Mouse (Mus musculus) 3T3-L1 (cell line): Measurements from ENCODE around the gene Prss57.

Experiments used
- DNase-seq: peaks from one replicate; pipeline ENCODE4 v3.0.0-alpha.2; 2015; ENCODE audit warnings: low read depth, low spot score

Gene Prss57

DNA sequence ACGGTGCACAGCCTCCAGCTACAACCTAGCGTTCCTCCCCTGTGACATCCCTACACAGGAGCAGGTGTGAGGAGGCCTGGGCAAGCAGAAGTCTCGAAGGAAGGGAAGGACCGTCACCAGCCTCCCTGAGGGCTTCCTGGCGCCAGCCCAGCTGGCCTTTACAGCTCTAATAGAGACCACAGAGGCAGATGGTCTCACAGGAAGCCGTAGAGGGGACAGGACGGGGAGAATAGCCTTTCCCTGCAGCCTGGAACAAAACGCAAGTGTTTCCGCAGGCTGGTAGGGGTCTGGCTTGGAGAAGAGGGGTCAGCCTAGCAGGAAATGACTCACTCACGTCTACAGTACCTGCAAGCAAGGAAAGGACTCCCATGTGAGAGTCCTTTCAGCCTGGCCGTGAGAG, 17.1 kb upstream of the Prss57 start:
- no peak for DNase-seq

DNA sequence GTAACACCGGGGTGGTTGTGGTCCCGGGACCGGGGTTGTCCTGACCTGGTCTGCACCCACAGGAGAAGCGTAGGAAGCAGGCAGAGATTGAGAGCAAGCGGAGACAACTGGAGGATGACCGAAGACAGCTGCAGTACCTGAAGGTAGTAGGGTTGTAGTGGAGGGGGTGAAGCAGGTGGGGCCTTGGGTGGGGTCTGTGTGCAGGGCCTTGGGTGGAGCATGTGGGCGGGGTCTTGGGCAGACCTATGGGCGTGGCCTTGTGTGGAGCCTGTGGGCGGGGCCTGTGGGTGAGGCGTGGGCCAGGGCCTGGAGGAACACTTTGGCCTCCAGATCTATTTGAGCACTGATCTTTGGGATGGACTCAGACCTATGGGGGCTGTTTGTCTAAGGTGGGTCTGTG, 16.2 kb upstream of the Prss57 start:
- no peak for DNase-seq

DNA sequence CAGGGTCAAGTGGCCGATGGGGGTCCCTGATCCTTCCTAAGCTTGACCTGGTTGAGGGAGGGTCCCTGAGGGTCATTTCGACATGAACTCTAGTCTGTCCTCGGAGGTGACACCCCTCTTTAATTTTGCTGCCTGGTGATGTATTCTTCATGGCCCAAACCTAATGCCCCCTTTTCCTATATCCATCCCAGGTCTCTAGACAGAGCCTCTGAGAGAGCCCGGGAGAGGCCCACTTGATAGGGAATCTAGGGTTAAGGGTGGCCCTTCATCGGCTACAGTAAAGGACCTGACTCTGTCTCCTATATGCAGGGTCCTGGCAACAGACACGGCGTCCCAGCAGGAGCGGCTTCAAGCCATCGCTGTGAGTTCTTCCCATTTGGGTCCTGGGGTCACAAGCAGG, 15.6 kb upstream of the Prss57 start:
- no peak for DNase-seq

DNA sequence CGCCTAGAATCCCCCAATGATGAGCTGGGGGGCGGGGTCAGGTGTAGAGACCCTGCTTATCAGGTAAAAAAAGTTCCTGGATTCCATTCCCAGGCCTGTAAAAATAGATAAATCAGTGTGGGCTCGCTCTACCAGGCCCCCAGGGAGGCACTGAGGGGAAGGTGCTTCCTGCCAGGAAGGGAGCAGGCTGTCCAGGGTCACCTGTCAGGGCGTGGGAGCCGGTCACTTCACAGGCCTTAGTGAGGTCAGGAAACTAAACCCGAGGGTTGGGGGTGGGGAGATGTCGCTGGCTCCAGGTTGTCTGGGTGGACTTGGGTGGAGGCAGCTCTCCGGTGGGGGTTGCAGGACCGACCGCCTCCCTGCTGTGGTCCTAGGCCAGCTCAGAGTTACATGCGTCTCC, 14.9 kb upstream of the Prss57 start:
- DNase-seq = no peak

DNA sequence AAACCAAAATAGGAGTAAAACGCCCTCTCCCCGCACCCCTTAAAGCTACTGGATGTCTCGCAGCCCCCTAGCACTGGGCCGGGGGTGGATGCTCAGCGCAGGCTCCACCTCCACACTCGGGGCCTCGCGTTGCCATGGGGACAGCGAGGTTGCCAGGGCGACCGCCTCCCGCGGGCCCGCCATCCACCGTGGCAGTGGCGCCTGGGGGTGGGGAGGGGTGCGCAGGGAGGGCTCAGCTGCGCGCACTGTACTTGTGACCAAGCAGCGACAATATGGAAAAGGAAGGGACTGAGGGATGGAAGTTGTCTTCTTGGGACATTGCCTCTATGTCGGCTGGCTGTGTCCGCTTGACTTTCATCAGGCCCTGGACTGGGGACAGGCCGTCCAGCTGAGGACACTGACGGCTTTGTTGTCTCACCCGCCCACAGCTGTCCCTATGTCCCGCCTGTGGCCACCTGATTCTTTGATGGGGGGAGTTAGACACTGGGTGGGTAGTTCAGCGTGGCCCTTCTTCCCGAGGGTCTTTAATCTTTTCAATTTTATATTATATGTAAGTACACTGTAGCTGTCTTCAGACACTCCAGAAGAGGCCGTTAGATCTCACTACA, 13.1 kb upstream of the Prss57 start:
- no peak for DNase-seq

DNA sequence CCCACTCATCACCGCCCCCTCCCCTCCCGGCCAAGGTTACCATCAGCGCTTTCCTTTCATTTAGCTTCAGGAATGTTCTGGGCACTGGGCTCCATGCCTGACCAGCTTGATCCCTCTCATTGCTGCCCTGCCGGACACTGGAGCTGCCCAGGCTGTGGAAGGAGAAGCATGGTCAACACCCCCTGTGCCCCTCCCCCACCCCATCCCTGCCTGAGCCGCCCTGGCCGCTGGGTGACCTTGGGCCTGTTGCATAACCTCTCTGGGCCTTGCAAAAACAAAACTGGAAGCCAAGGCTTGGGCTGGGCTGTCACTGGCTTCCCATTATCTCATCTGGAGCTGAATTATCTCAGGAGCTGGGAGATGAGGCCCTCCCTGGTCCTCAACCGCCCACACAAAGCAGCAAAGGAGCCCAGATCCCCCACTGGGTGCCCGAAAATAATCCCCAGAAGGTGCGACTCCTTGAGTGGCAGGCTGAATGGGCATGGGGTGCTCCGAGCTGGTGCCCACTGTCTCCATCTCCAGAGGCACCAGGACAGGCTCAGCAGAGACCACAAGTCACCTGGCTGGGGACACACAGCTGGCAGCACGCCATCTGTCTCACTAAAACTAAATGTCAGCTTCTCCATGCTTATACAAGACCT, 11.7 kb upstream of the Prss57 start:
- DNase-seq = peak; percentile 76

DNA sequence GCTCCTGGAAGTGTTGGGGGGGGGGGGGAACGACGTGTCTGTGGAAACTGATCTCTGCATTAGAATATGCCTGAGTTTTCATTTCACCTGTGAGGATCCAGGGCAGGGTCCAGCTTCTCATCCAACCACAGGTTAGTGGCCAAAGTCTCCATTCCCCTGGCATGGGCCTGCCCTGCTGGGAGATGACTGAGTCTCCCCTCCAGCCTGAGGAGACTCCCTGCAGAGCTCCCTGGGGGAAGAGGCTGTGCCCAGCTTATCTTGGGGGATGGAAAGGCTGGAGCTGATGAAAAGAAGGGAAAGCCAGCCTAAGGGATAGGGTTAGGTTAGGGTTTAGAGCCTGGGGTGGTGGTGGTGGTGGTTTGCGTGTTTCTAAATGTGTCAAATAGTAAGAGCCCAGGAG, 11.1 kb upstream of the Prss57 start:
- peak; percentile 32 for DNase-seq

DNA sequence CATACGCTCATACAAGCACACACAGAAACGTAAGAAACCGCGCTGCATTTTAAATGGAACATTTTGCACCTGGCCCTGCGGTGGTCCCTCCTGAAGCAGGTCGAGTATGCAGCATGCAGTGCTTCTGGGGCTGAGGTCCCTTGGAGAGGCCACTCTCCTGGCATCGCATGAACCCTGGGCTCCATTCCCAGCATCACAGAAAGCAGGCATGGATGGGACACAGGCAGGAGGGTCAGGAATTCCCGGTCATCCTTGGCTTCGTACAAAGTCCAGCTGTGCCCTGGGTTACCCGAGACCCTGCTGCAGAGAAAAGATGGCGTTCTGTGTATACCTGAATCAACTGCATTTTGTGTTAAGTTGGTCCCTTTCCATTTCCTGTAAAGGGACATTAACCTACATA, 9.7 kb upstream of the Prss57 start:
- no peak for DNase-seq

DNA sequence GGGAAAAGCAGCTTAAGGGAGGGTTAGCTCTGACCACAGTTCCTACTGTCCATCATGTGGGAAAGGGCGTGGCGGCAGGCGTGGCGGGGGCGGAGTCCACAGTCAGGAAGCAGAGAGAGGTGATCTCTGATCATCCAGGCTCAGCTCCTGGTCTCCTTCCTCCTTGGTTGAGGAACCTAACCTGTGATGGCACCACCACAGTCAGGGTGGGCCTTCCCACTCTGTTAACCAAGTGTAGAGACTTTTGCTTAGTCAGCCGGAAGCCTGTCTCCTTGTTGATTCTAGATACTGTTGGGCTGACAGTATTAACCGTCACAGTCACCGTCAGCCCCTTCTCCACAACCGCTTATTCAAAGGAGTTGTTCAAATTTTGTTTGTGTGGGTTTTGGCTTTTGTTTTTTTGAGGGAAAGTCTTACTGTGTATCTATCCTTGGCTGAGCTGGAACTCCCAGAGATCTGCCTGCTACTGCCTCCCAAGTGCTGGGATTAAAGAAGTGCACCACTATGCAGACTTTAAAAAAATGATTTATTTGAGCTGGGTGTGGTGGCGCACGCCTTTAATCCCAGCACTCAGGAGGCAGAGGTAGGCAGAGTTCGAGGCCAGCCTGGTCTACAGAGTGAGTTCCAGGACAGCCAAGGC, 7.6 kb upstream of the Prss57 start:
- DNase-seq = peak; percentile 6

DNA sequence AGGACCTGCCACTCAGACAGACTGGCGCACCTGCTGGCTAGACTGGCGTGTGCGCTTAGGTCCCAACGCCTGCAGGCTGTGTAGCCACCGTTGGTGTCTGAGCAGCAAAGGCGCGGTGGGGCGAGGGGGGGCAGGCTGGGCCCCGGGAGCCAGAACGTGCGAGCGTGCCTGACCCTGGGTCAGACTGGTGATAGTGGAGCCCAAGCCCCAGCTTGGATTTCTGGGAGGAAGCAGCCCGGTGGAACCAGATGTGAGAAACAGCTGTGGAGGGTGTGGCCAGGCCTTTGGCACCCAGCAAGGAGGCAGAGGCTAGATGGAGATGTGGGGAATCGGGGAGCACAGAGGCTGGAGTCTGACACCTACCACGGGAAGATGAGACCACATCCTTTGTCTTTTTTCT, 6.6 kb upstream of the Prss57 start:
- no peak for DNase-seq

DNA sequence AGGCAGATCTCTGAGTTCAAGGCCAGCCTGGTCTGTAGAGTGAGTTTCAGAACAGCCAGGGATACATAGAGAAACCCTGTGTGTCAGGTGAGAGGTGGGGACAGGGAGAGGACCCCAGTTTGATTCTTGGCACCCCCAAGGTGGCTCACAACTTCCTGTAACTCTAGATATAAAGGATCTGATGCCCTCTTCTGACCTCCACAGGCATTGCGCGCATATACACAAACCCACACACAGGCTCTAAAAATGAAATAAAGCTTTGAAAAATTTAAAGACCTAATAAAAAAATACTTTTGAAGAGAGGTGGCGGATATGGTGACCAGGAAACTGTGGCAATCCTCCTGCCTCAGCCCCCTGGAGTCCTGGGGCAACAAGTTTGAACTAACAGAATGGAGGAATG, 5.1 kb upstream of the Prss57 start:
- no peak for DNase-seq

DNA sequence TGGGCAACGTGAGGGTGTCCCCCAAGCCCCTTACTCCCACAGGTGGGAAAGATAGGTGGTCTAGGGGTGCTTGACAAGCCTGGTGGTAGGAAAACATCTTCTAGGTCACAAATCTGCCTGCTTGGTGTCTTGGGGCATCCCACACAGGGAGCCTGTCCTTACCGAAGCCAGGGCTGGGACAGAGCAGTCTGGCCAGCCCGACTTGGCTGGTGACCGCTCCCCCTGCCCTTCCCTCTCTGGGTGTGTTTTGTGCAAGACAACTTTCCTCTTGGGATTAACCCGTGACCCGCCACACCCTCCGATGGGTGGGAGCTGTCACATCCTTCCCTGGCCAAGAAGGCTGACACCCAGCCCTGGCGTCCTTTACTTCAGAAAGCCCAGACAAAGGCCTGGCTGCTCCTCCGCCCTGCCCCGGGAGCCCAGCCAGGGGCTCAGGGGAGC, 3.8 kb upstream of the Prss57 start:
- DNase-seq = peak; percentile 61

DNA sequence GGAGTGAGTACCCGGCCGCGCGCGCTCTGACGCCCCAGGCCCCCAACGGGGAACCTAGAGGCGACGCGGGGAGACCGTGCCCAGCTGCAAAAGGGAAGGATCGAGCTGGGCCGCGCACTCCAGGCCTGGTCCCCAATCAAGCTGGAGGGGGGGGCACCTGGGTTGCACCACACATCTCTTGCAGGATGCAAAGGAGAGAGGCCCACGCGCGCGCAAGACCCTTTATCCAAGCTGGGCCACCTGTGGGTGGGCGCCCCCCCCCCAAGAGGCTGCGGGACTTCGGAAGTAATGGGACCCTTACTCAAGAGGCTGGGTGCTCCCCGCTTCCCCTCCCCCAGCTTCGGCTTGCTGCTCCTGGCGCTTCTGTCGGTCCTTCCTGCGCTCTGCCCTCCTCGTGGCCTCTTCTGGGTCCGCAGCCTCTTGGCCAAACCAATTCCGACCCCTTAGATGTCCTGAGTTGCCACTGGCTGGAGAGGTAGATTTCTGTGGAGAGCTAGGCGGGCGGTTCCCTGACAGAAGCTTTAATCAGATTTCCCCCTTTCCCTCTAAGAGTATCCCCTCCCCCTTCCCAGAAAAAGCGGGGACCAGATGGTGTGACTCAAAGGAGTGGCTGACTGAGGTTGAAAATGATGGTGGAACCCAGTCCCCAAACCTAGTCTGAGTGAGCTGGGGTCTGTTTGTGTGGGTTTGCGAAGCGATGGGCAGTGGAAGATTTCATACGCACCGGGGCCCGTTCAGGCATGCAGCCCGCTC, 3.2 kb upstream of the Prss57 start:
- DNase-seq = peak; percentile 52

DNA sequence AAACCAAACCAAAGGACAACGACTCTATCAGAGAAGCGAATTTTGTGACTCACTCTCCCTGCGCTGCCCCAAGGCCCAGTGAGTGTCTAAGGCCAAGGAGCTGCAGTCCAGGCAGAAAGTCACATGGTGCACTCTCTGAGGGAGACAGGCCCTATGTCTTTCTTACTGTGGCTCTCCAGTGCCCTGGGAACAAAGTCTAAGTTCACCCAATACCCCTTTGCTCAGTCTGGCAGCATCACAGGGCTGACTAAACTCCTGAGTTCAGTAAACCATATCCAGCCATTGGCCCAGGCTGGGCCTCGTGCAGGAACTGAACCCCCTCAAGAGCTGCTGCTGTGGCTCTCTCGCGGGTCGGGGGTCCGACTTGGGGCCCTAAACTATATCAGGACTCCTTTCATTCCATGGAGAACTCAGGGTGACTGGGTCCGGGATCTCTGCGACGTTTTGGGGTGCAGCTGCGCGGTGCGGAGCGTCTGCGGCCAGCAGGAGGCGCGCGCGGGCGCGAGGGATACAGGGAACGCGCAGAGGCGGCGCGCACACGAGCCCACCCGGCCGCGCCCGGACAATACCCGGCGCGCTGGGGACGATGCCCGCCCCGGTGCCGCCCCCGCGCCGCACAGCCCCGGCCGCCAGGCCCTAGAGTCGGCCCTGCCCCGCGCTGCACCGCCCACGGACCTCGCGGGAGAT, 2.4 kb upstream of the Prss57 start, which contains the start of gene Palm:
Gene Palm, plus strand, starts transcription at position 522 of the 687 bp plus-strand sequence.
- DNase-seq = peak; percentile 66

DNA sequence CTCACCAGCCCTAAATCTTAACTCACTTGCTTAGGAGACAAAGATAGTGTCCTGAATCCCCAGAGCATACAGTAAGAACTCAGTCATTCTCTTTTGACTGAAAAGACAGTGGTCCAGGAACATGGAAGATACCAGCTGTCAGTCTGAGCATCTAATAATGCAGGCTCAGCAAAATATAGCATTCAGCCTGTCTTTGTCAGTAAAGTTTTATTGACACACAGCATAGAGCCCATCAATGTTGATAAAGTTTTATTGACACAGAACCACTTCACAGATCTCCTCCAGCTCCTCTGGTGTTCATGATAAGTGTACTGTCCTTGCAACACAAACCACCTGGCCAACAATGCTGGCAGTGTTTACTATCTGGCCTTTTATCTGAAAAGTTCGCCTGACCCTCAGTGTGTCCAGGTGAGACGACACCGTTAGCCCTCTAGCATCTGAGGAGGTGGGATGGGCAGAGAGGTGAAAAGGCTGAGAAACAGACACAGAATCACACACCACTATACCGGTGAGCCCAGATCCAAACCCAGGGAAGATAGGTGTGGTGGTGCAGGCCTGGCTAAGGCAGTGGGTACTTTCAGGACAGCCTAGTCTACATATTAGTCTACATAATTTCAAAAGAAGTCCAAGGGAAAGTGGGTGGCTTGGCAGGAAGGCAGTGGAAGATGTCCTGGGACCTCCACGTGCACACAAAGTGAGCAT, 1.7 kb upstream of the Prss57 start:
- DNase-seq = no peak

DNA sequence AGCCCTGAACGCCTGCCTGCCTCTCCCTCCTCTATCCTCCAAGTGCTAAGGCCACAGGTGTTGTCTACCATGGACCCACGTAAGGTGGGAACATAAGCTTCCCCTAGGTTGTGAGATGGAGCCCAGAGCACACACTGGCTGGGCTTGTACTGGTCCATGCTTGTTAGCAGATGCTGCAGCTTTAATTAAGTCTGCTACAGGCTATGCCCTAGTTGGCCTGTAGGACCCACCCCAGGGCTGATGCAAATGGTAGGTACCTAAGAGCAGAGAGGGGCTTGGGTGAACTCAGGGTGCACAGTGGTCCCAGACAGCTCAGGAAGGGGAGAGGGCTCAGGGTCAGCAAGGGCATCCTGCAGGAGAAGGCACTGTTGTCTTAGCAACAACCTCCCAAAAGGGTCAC, 1.2 kb downstream of the Prss57 start:
- no peak for DNase-seq

DNA sequence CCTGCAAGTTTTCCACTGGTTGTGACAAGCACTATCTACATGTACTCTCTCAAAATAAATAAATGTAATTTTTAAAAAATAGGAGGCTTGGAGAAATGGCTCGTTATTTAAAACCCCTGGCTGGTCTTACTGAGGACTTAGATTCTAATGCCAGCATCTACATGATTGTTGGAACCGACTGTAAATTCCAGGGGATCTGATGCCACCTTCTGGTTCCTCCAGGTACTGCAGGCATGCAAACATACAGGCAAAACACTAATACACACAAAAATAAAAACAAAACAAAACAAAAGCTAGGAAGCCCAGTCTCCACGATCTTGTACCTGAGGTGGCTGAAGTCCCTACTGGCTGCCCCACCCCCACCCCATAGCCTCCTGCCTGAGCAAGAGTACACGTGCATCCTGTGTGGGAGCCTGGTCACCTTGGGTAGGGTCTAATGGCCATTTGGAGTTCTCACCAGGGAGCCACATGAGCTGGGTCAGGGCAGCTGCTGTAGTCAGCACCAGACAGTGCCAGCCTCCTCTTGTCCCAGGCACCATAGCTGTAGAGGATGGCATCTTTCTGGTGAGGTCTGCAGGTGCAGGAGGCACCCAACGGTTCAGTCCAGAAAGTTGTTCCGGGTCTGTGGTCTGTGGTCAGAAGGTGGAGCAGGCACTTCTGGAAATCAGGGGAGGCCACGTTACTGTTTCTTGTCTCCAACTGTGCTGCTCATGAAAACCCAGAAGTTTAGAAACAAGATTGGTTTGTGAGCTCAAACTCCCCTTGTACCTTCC, 2.2 kb downstream of the Prss57 start:
- DNase-seq = peak; percentile 88

DNA sequence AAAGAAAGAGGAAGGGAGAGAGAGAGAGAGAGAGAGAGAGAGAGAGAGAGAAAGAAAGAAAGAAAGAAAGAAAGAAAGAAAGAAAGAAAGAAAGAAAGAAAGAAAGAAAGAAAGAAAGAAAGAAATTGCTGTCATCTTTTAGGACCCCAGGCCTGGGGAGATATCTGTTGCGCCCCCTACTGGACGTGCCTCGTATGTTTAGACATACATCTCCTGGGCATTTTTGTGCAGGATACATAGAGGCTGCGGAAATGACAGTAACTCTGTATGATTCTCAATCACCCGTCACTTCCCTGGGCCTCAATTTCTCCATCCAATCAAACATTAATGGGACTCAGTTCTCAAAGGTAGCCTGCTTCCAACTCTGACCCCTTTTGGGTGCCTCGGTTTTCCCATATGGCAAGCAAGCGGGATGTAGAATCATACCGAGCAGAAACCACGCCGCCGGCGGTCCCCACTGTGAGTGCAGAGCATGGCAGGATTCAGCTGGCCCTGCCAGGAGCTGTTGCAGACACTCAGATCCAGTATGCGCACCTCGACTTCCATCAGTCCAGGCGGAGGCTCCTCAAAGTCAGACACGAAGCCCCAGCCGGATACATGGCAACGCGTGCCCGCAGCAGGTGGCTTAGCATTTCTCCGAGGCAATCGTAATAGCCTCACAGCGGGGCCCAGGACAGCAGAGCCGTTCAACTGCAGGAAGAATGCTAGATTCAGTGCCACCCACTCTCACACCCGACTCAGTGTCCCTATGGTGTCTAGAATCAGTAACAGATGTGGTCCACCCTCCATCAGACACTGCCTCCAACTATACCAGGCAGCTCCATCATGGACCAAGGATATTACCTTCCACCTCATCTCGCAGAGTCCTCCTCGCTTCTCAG, 6.6 kb downstream of the Prss57 start:
- DNase-seq = peak; percentile 51

DNA sequence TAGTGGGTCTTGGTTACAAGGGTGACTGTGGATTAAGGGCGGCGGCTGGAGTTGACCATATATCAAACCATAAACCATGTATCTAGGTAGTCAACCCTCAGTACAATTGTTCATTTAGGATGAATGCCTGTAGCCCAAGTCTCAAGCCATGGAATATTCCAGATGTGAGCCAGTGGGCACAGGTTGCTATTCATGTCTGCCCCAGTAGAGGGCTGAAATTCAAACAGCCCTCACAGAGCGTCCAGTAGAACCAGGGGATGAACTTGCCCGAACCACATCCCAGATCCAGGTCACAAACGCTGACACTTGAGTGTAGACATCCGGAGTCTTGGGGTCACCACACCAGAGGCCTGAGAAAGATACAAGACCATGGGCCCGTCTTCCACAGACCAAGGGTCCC, 7.7 kb downstream of the Prss57 start:
- DNase-seq = peak; percentile 62
